Mouse (Mus musculus) heart, adult 18-20 months (tissue): ENCODE measurements around the gene Wfdc18. TPM values are rescaled to one million over a fixed set of nuclear protein-coding genes. Genes with fewer than 3 reads are reported as not detected.

Experiments used
- DNase-seq, 2 experiments: peaks; one replicate each; pipeline ENCODE4 v3.0.0; 2021 to 2022; ENCODE audit warnings: mixed read lengths in 1 of 2
- long read RNA-seq, 2 experiments: library from polyadenylated mRNA; stranded (forward); transcript quantifications; one replicate each; pipeline ENCODE4 v2.0.0; 2021
- total RNA-seq, 2 experiments: library from RNA; stranded (reverse); gene quantifications; 2 replicates each; pipeline ENCODE4 v1.2.3; 2021

Gene Wfdc18
- not detected for total RNA-seq
- long read RNA-seq, experiment 1, partial matches to known transcripts = 0 of 1 reads
- long read RNA-seq, experiment 1, other reads (novel, unspliced or antisense) = 0 of 1 reads
- long read RNA-seq, experiment 2 = 0 reads

GRCm38 (mm10) chr11:83708715-83709114 lies at the start of gene Wfdc18:
Gene Wfdc18, plus strand, starts transcription at chr11:83709015.
- no peak for DNase-seq

GRCm38 (mm10) chr11:83662204-83662603 lies 46.6 kb upstream of the Wfdc18 start, which contains the start of gene Ccl4:
Gene Ccl4, plus strand, starts transcription at chr11:83662584.
- no peak for DNase-seq

- no peak for DNase-seq
Measured at GRCm38 (mm10) chr11:83663532-83663931, 45.3 kb upstream of the Wfdc18 start.

GRCm38 (mm10) chr11:83671743-83672142 lies 37.1 kb upstream of the Wfdc18 start:
- DNase-seq = no peak

- DNase-seq = no peak
Measured at GRCm38 (mm10) chr11:83675665-83676064, 33.1 kb upstream of the Wfdc18 start.

- no peak for DNase-seq
Measured at GRCm38 (mm10) chr11:83689918-83690317, 18.9 kb upstream of the Wfdc18 start.

- no peak for DNase-seq
Measured at GRCm38 (mm10) chr11:83692008-83692407, 16.8 kb upstream of the Wfdc18 start.

GRCm38 (mm10) chr11:83703705-83704104 lies 5.1 kb upstream of the Wfdc18 start, which contains the start of gene Wfdc17:
Gene Wfdc17, plus strand, starts transcription at chr11:83703991.
- peak in 1 of 2 experiments; percentile 23 for DNase-seq

- DNase-seq = no peak
Measured at GRCm38 (mm10) chr11:83709683-83710082, 868 bp downstream of the Wfdc18 start.

- DNase-seq = no peak
Measured at GRCm38 (mm10) chr11:83712671-83713070, 3.9 kb downstream of the Wfdc18 start.

- DNase-seq = no peak
Measured at GRCm38 (mm10) chr11:83713925-83714324, 5.1 kb downstream of the Wfdc18 start.

GRCm38 (mm10) chr11:83717042-83717665 lies 8.3 kb downstream of the Wfdc18 start:
- DNase-seq = peak in 1 of 2 experiments; percentile 18

GRCm38 (mm10) chr11:83720766-83721165 lies 12.0 kb downstream of the Wfdc18 start:
- no peak for DNase-seq

GRCm38 (mm10) chr11:83728757-83729432 lies 20.1 kb downstream of the Wfdc18 start:
- no peak for DNase-seq

GRCm38 (mm10) chr11:83731116-83731515 lies 22.3 kb downstream of the Wfdc18 start:
- DNase-seq = peak in 1 of 2 experiments; percentile 9

- no peak for DNase-seq
Measured at GRCm38 (mm10) chr11:83733071-83733640, 24.3 kb downstream of the Wfdc18 start.

- no peak for DNase-seq
Measured at GRCm38 (mm10) chr11:83734215-83734614, 25.4 kb downstream of the Wfdc18 start.

- DNase-seq = no peak
Measured at GRCm38 (mm10) chr11:83735881-83736280, 27.1 kb downstream of the Wfdc18 start.

GRCm38 (mm10) chr11:83737109-83737558 lies 28.3 kb downstream of the Wfdc18 start:
- DNase-seq = peak in 1 of 2 experiments; percentile 32

- DNase-seq = peak; percentile 67 to 90
Measured at GRCm38 (mm10) chr11:83739241-83739640, 30.4 kb downstream of the Wfdc18 start.

- no peak for DNase-seq
Measured at GRCm38 (mm10) chr11:83740443-83740991, 31.7 kb downstream of the Wfdc18 start.

- no peak for DNase-seq
Measured at GRCm38 (mm10) chr11:83741841-83742240, 33.0 kb downstream of the Wfdc18 start.
